Mouse (Mus musculus) ES-E14 (cell line): ENCODE measurements at regions not wholly inside any gene's neighbourhood (a gene's known extent, or its start where the extent isn't known, plus 50 kb on each side); places are given as distances from the start of the nearest gene placed in this dataset.

Experiments used
- CHD2 ChIP-seq: IDR thresholded peaks from 2 replicates; pipeline ENCODE4 v1.6.1; 2014; ENCODE audit warnings: mild to moderate bottlenecking, low read depth, low read length, inconsistent platforms
- HCFC1 ChIP-seq: IDR thresholded peaks from 2 replicates; pipeline ENCODE4 v1.6.1; 2012; ENCODE audit warnings: low read length, inconsistent platforms, borderline replicate concordance; ENCODE audit not compliant: insufficient read depth
- MAFK ChIP-seq: IDR thresholded peaks from 2 replicates; pipeline ENCODE4 v1.6.1; 2014; ENCODE audit warnings: mild to moderate bottlenecking, low read depth, low read length, inconsistent platforms; ENCODE audit not compliant: insufficient read depth
- ZC3H11A ChIP-seq: IDR thresholded peaks from 2 replicates; pipeline ENCODE4 v1.6.1; 2012; ENCODE audit warnings: low read depth, mild to moderate bottlenecking, inconsistent platforms, low read length, borderline replicate concordance

DNA sequence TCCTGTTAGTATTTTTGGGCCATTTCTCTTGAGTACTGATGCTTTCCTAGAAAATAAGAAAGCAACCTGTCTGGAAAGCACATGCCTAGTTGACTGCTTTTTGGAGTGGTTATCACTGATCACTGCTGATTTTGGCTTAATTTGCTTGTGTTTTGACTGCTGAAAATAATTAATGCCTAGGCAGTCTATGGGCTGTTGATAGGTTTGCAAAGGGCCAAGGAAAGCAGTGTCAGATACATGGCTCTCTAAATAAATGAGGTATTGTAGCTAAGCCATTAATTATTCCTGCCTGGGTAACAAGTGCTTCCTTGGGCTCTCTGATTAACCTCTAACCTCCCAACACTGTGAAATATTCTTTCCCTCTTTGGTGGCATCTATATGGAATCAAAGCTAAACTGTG, 145.1 kb upstream of the Htr2a start:
- TF ChIP-seq MAFK = no peak
- TF ChIP-seq ZC3H11A = no peak
- TF ChIP-seq HCFC1 = no peak
- TF ChIP-seq CHD2 = no peak
